Mouse (Mus musculus) left cerebral cortex, adult 9 months (tissue): Measurements from ENCODE around the gene Slc2a9.

Experiments used
- DNase-seq, 2 experiments: peaks; one replicate each; pipeline ENCODE4 v3.0.0; 2022; ENCODE audit warnings: low spot score in 2 of 2

Gene Slc2a9

DNA sequence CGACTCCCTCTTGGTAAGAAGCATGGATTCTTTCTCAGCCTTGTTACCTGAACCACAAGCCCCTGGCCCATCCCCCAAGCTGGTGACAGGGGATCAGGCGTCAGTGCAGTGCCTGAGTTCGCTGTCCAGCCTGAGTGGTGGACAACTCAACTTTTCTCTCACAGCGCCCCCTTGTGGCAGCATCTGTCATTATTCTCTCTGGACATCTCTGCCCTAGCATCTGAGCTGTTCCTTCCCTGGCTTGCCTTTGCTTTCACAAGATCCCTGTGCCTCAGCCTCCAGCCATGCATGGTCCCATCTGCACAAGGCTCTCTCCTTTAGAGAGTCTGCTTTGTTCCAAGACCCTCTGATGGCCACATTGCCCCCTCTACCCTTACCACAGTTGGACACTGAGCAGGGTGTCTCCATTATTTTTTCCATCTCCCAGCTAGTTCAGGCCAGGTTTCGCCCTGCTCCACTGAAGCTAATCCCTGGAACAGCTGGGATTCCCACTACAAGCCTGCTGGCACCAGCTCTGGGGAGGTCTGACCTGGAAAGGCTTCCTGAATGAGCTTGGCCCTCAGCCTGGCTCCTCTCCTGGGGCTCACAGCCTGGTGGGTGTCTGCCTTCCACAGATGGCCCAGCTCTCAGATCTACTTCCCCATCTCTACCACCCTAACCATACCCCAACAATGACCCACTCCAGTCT lies 32.9 kb downstream of the Slc2a9 start:
- DNase-seq, result peak in 1 of 2 experiments; percentile 82

DNA sequence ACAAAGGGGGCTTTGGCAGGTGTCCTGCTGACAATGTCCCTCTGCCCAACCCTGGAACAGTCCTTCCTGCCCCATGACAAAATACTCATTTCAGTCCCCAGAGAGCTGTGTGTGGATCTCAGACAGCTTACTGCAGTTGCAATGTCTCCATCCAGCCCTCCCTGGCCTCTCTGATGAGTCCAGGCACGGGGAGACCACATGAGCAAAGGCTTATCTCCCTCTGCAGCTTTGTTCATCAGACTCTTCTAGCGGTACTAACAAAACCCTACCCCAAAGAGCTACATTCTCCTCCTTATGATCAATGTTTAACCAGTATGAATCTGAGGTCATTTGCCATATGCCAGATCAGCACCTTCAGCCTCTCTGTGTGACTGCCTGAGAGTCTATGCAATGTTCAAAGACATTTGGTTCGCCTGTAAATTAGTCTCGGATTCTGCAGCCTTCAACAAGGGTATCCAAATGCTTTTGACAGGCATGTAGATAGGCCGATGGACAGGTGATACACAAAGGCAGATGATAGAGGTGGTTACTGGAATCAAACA lies 36.3 kb downstream of the Slc2a9 start:
- DNase-seq, result no peak

GRCm38 (mm10) chr5:38461261-38461660 lies 41.7 kb downstream of the Slc2a9 start:
- no peak for DNase-seq

DNA sequence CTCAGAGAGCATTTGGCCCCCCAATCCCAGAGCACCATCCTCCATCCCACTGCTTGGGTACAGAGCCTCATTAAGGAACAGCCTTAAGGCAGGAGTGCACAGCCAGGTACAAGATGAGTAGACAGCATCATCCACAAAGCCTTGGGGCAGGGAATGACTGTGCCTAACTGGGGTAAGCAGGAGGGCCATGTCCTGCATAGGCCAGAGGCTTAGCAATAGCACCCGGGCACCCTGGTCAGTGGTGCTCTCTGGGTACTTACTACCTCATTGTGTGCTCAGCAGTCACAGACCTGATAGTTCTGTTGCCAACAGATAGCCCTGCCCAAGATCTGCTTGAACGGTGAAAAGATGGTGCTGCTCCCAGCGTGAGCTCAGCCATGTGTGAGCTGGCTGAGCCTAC lies 52.0 kb downstream of the Slc2a9 start:
- DNase-seq, result no peak

GRCm38 (mm10) chr5:38449607-38450006 lies 53.3 kb downstream of the Slc2a9 start:
- DNase-seq, result no peak

DNA sequence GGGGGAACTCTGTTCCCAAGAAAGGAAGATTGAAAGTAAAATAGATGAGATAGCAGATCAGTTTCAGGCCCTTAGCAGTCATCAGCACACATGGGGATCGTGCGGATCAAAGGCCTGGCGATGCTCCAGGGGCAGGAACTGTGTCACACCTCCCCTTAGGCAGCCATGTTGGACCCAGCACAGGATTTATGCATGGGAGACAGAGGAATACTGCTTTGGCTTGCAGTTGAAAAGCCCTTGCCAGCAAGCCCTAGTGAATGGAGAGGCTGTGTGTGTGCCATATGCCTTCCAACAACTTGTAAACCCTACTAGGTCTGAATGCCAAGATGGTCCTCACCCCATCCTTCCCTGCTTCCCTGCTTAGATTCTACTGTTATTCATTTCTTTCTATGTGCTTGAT lies 54.8 kb downstream of the Slc2a9 start:
- DNase-seq, result no peak

- peak in 1 of 2 experiments; percentile 9 for DNase-seq
Measured at GRCm38 (mm10) chr5:38446316-38446975, 56.5 kb downstream of the Slc2a9 start.

GRCm38 (mm10) chr5:38441088-38441839 lies 61.7 kb downstream of the Slc2a9 start:
- no peak for DNase-seq

DNA sequence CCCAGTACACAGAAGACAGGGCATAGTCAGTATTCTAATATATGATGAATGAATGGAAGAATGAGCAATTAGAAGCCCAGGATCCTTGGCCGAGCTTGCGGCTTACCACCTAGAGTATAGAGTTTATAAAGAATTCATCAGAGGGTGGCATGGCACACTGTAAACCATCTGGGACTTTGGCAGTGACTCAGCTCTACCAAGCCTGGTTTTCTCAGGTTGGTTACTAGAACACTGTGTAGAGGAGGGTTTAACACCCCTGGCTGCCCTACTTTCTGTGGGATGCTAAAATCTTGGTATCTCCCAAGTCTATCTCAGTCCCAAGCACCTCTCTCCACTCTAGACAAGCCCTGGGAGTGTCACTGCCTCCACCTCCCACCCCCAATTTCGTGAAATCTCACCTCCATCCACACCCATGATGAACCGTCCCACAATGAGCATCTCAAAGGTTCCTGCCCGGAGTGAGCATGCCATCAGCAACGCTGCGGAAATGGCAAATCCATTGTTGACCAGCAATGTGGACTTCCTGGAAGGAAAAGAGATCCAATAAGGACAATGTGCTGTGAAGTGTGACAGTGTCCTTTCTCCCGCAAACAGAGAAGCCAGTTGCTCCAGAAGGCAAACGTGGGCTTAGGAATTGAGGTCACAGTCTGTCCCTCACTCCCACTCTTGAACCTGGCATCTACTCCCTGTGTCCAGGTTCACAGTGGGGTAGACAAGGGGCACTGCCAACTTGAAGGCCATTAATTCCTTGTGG lies 62.5 kb downstream of the Slc2a9 start:
- peak in 1 of 2 experiments; percentile 74 for DNase-seq

- no peak for DNase-seq
Measured at GRCm38 (mm10) chr5:38436681-38437080, 66.3 kb downstream of the Slc2a9 start.

DNA sequence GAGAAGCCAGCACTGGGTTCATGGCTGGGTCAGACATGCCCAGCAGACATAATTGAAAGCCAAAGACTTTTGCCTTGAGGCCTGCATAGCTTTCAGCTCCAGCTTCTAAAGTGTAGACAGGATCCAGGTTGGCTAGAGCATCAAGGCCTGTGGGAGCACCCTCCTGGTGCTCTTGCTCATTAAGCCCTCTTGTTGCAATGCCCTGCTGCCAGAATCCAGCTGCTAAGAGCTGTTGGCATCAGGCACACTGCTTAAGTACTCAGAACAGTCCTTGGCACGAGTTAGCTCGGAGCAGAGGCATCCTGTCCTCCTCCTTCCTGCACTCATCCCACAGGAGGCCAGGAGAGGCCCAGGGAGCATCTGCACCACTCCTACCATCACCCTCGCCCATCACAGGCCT lies 68.1 kb downstream of the Slc2a9 start:
- DNase-seq, result no peak

DNA sequence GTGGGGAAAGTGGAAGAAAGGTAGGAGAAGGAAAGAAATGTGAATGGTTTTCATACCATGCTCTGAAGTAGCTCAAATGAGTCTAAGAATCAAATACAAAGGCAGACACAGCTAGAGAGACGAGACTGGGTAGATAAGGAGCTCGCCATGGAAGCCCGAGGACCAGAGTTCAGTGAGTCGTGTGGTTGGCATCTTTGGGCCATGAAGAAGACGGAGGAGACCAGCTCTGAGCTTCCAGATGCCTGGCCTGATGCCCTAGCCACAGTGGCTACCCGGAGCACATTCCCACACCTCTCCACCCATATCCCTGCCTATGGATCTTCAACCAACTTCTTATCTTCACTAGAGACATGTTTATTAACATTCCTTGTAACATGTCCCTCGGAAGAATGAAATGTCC lies 71.7 kb downstream of the Slc2a9 start:
- no peak for DNase-seq

DNA sequence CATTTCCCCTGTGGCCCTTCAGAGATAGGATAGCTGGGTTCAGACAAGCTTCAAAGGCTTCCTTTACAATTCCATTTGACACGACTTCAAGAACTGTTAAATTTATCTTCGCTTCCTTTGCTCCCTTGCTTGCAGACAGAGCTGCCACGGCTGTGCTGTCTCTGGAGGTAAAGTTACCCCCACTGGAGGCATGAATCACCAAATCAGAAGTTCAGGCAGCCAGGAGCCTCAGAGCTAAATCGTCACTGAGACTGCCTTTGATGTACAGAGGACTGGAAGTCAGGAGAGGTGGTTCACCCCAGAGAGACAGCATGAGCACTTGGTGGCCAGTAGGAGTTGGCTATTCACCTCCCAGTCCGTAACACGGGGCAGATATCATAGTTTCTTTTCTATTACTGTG lies 73.8 kb downstream of the Slc2a9 start:
- no peak for DNase-seq

DNA sequence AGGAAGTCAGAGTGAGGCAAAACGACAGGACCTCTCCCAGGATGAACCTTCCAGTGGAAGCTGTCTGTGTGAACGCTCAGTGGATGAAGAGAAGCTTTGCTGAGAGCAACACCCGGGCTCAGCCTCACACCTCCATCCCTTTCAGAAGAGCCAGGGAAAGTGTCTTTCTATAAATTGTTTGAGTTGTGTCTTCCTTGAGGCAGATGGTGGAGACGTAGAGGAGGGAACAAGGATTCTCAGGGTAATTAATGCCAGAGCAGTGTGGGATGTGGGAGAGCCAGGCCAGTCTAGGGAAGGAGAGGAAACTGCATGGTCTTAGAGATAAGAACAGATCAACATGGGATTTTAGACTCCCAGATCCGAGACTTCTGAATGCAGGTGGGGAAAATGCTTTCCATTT lies 75.2 kb downstream of the Slc2a9 start:
- DNase-seq, result peak in 1 of 2 experiments; percentile 29

DNA sequence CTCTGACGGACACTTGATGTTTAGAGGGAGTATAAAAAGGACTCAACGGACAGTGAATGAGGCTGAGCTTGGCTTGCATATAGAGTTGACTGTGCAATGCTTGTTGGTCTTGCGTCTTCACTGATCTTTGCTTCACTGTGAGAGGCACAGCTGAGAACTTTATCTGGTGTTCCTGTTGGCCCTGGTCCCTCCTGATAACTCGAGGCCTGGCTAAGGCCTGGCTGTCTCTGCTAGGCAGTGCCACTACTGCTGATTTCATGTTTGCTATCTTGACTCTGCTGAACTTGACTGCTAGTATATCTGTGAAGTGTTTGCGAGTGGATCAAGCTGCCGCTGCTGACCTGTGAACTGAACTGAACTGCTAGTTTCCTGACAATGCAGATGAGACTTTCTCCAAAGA lies 77.4 kb downstream of the Slc2a9 start:
- DNase-seq, result no peak

DNA sequence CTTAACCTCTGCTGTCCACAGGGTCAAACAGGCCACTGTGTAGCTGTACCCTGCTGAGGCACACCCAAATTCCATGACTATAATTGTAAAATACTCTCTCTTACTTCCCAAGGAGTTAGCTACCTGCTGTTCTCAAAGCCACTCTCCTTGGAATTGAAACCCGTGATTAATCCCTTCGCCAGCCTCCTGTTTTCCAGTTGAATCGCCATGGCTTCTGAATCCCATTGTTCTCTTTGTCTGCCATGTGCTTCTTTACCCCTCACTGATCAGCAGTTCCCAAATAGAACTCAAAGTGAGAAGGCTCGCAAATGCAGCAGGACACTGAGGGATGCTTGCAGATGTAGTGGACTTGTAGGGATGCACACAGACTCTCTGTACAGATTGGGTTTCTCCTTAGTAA lies 80.5 kb downstream of the Slc2a9 start:
- DNase-seq, result no peak

- no peak for DNase-seq
Measured at GRCm38 (mm10) chr5:38418799-38419198, 84.1 kb downstream of the Slc2a9 start.

- DNase-seq, result no peak
Measured at GRCm38 (mm10) chr5:38403612-38404011, 99.3 kb downstream of the Slc2a9 start.

- no peak for DNase-seq
Measured at GRCm38 (mm10) chr5:38402288-38402687, 100.7 kb downstream of the Slc2a9 start.

DNA sequence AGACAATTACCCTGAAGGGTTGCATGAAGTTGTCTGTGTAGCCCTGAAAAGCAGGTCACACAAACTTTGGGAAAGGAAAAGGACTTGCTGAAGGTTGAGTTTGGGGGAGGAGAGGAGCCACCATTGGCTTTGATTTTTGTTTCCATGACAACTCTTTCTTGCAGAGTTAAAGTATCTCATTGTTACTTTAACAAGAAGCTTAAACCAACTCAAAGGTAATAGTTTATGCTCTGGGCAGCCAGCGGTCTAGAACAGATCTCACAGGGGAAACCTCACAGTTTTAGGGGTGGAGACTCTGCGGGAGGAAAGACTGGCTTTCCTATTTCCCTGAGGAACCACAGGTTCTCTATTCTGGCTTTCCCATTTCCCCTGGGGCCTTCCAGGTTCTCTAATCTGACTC lies 114.1 kb downstream of the Slc2a9 start:
- DNase-seq, result no peak

DNA sequence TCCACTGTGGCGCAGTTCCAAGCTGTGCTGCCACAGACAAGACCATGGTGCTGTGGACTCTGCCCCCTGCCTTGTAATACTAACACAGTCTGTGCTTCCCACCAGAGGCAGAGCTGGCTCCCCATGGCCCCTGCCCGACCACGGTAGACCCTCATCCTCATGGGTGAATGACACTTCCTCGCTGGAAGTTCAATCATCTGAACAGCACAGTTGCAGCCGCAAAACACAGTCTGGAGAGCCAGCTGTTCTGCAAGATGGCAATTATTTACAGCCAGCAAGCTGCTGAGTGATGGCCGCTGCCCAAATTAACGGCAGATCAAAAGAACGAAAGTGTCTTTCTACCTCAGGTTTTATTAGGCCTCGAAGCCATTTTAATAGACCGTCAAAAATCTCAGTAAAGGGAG lies 114.5 kb downstream of the Slc2a9 start:
- no peak for DNase-seq

GRCm38 (mm10) chr5:38379970-38380369 lies 123.0 kb downstream of the Slc2a9 start:
- no peak for DNase-seq
